Mouse (Mus musculus) kidney, adult 2 months (tissue): Measurements from ENCODE around the gene Esyt2.

ENCODE experiments used
- CTCF ChIP-seq: fragments of 200-500 bp; conservative IDR thresholded peaks from 2 replicates; pipeline ENCODE4 v1.5.1; 2011; ENCODE audit warnings: low read depth, mild to moderate bottlenecking, control low read depth, low read length, moderate library complexity, mixed read lengths; ENCODE audit not compliant: insufficient read depth, insufficient read length
- POLR2A ChIP-seq: fragments of 200-500 bp; IDR thresholded peaks from one replicate; pipeline ENCODE4 v1.6.1; 2011; ENCODE audit warnings: low read depth, low read length, control low read depth

DNA sequence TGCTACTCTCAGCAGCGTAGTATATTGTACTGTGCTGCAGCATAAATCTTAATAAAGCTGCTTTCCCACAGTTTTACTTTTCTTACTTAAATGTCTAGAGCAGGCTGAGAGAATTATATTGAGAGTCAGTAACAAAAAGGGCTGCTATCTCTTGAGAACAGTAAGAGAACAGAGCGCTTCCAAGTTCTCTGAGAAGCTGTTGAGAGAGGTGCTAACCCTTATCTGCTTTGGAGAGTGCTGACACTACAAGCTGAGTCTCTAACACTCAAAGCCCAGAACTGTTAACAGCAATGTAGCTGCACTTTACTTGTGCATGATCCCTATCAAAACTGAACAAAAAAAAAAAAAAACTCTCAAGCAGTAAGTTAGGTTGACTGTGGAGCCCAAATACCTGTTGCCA is 15.7 kb upstream of the Esyt2 start:
- TF ChIP-seq CTCF: no peak
- no peak for TF ChIP-seq POLR2A
